Mouse (Mus musculus) hindbrain, embryonic 13.5 days (tissue): ENCODE results near the gene Lrrk1. TPM values are rescaled to one million over a fixed set of nuclear protein-coding genes. Genes with fewer than 3 reads are reported as not detected.
A peak's percentile ranks its signal among the peaks of the same experiment; 100 is the strongest.

Source experiments
- ATAC-seq: fragments of 200-750 bp; cut with Nextera tagmentation; 2 replicates; pipeline ENCODE4 v1.8.0; 2017; ENCODE audit warnings: moderate TSS enrichment; ENCODE audit not compliant: low FRiP score
- H3K27ac ChIP-seq: fragments of 300-500 bp; sonication (generic); 2 replicates; pipeline ENCODE4 v1.5.1; 2015; ENCODE audit warnings: inconsistent platforms, mild to moderate bottlenecking, moderate library complexity
- H3K27me3 ChIP-seq: fragments of 300-500 bp; sonication (generic); 2 replicates; pipeline ENCODE4 v1.6.1; 2015; ENCODE audit warnings: mild to moderate bottlenecking, inconsistent platforms
- H3K36me3 ChIP-seq: fragments of 300-500 bp; sonication (generic); 2 replicates; pipeline ENCODE4 v1.6.1; 2015; ENCODE audit warnings: mild to moderate bottlenecking, inconsistent platforms
- H3K4me1 ChIP-seq: fragments of 300-500 bp; sonication (generic); replicated peaks from 2 replicates; pipeline ENCODE4 v1.6.1; 2015; ENCODE audit warnings: inconsistent platforms
- H3K4me2 ChIP-seq: fragments of 300-500 bp; sonication (generic); 2 replicates; pipeline ENCODE4 v1.6.1; 2015; ENCODE audit warnings: inconsistent platforms, mild to moderate bottlenecking, moderate library complexity
- H3K4me3 ChIP-seq: fragments of 300-500 bp; sonication (generic); 2 replicates; pipeline ENCODE4 v1.5.1; 2015; ENCODE audit warnings: mild to moderate bottlenecking, inconsistent platforms
- H3K9ac ChIP-seq: fragments of 300-500 bp; sonication (generic); 2 replicates; pipeline ENCODE4 v1.6.1; 2015; ENCODE audit warnings: mild to moderate bottlenecking, inconsistent platforms
- H3K9me3 ChIP-seq: fragments of 300-500 bp; sonication (generic); 2 replicates; pipeline ENCODE4 v1.6.1; 2016; ENCODE audit warnings: inconsistent platforms
- WGBS: fragments of 180-500 bp; shearing (Covaris S2); methylation state at CpG from one replicate; pipeline ENCODE4 v1.1.7; 2015; 5-methylcytosine and 5-hydroxymethylcytosine counted together
- polyA plus RNA-seq: library from polyadenylated mRNA; unstranded; fragments of >200 nt; fragmentation: Nextera tagmentation; extraction: Ambion mirVana; gene quantifications from 2 replicates; pipeline ENCODE4 v1.2.1, GENCODE M21; 2015

Lrrk1 gene
- polyA plus RNA-seq, 1 experiment from 2014 or later = 4.6 TPM

GRCm38 (mm10) chr7:66325419-66326053, 62.6 kb downstream of the Lrrk1 start:
- ATAC-seq = no peak
- no peaks in the 10 kb centered on the region for H3K9me3 ChIP-seq
- WGBS = 72% methylated on average over 3 of the region's 3 CpGs
- no peaks in the 10 kb centered on the region for H3K36me3 ChIP-seq
- H3K9ac ChIP-seq = no peak overlapping the region
- peaks cover 6% of the 10 kb centered on the region for H3K4me1 ChIP-seq
- H3K4me3 ChIP-seq = no peak overlapping the region
- H3K27ac ChIP-seq = no peak overlapping the region
- no peaks in the 10 kb centered on the region for H3K27me3 ChIP-seq
- no peak overlapping the region for H3K4me2 ChIP-seq

GRCm38 (mm10) chr7:66323252-66324015, 64.7 kb downstream of the Lrrk1 start:
- Histone ChIP-seq H3K9me3 (no peaks in the 10 kb centered on the region), H3K27me3 (no peaks in the 10 kb centered on the region), H3K4me3 (no peak overlapping the region), H3K9ac (no peak overlapping the region), H3K36me3 (no peaks in the 10 kb centered on the region), H3K27ac (no peak overlapping the region), H3K4me1 (peaks cover 6% of the 10 kb centered on the region), H3K4me2 (no peak overlapping the region)
- WGBS = 75% methylated on average over 9 of the region's 9 CpGs
- ATAC-seq = no peak

DNA sequence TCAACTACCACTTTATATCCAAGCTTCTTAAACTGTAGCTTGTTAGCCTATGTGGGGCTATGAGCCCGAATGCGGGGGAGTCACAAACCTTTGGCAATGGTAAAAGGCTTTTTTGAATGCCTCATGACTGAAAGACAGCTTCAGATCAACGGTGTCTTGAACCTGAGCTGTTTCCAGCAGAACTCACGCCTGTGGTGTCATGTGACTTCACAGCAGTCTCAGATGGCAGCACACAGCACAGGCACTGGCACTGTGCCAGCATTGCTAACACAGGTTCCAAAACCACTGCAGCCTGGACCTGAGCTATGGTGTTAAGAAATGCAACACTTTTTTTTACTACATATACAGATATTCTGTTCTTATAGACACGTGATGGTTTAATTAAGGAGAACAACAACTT, 67.2 kb downstream of the Lrrk1 start:
- no peak overlapping the region for H3K27ac ChIP-seq

GRCm38 (mm10) chr7:66318147-66318546, 70.0 kb downstream of the Lrrk1 start:
- H3K4me2 ChIP-seq = no peak overlapping the region
- 85% methylated on average over 6 of the region's 6 CpGs for WGBS
- no peak overlapping the region for H3K4me3 ChIP-seq
- peaks cover 6% of the 10 kb centered on the region for H3K4me1 ChIP-seq
- no peak for ATAC-seq
- H3K27me3 ChIP-seq = no peaks in the 10 kb centered on the region
- H3K27ac ChIP-seq = no peak overlapping the region
- no peaks in the 10 kb centered on the region for H3K36me3 ChIP-seq
- H3K9me3 ChIP-seq = no peaks in the 10 kb centered on the region
- no peak overlapping the region for H3K9ac ChIP-seq

More for the DNA sequence above, 67.2 kb downstream of the Lrrk1 start:
- 54% methylated on average over 5 of the region's 5 CpGs for WGBS
- ATAC-seq = no peak
- H3K9ac ChIP-seq = no peak overlapping the region
- peaks cover 6% of the 10 kb centered on the region for H3K4me1 ChIP-seq
- H3K4me2 ChIP-seq = no peak overlapping the region
- no peaks in the 10 kb centered on the region for H3K27me3 ChIP-seq
- no peaks in the 10 kb centered on the region for H3K9me3 ChIP-seq
- H3K4me3 ChIP-seq = no peak overlapping the region
- H3K36me3 ChIP-seq = no peaks in the 10 kb centered on the region

- Histone ChIP-seq H3K4me1 (peaks cover 8% of the 10 kb centered on the region; the same call in 1 of the 2 replicates), H3K36me3 (no peaks in the 10 kb centered on the region), H3K27me3 (no peaks in the 10 kb centered on the region), H3K4me2 (no peak overlapping the region), H3K9me3 (no peaks in the 10 kb centered on the region), H3K9ac (no peak overlapping the region), H3K4me3 (no peak overlapping the region), H3K27ac (no peak overlapping the region)
- WGBS = 85% methylated on average over 26 of the region's 26 CpGs
- ATAC-seq = no peak
Measured at GRCm38 (mm10) chr7:66310670-66311656, 77.2 kb downstream of the Lrrk1 start.

DNA sequence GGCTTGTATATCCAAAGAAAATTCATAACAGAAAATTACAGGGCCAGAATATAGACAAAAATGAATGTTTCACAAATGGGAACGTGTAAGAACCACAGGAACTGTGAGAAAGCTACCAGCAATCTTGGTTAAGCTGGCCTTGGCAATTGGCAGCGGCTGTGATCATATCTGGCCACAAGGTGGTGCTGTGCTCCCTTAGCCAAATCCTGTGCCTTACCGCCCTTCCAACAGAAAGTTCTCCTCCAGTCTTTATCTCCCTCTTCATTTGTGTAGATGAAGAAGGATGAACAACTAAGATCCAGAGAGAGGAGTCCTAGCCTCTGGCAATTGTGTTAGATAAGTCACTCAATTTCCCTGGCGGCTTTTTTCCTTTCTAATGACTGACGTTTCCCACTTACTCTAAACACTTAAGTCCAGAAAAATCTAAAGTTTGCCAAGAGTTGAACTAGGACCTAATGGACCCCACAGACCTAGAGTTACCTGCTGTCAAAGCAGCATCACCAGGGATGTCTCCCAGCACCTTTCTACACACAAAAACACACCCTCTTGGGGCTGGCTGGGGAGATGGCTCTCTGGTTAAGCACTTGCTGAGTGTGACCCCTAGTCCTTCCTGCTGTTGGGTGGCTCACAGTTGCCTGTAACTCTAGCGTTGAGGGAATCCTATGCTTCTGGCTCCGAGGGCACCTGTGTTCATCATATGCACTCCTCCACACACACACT, 78.0 kb downstream of the Lrrk1 start:
- H3K27ac ChIP-seq = no peak overlapping the region
- H3K4me1 ChIP-seq = peaks cover 8% of the 10 kb centered on the region; the same call in 1 of the 2 replicates
- ATAC-seq = no peak
- no peak overlapping the region for H3K4me2 ChIP-seq
- no peak overlapping the region for H3K4me3 ChIP-seq
- no peaks in the 10 kb centered on the region for H3K9me3 ChIP-seq
- H3K27me3 ChIP-seq = no peaks in the 10 kb centered on the region
- 42% methylated on average over 7 of the region's 7 CpGs for WGBS
- H3K36me3 ChIP-seq = no peaks in the 10 kb centered on the region
- no peak overlapping the region for H3K9ac ChIP-seq

GRCm38 (mm10) chr7:66309240-66309949, 78.8 kb downstream of the Lrrk1 start:
- Histone ChIP-seq H3K4me2 (no peak overlapping the region), H3K9ac (no peak overlapping the region), H3K27me3 (no peaks in the 10 kb centered on the region), H3K4me3 (no peak overlapping the region), H3K9me3 (no peaks in the 10 kb centered on the region), H3K36me3 (no peaks in the 10 kb centered on the region), H3K4me1 (peaks cover 8% of the 10 kb centered on the region; the same call in 1 of the 2 replicates), H3K27ac (no peak overlapping the region)
- ATAC-seq = no peak
- 74% methylated on average over 5 of the region's 5 CpGs for WGBS

DNA sequence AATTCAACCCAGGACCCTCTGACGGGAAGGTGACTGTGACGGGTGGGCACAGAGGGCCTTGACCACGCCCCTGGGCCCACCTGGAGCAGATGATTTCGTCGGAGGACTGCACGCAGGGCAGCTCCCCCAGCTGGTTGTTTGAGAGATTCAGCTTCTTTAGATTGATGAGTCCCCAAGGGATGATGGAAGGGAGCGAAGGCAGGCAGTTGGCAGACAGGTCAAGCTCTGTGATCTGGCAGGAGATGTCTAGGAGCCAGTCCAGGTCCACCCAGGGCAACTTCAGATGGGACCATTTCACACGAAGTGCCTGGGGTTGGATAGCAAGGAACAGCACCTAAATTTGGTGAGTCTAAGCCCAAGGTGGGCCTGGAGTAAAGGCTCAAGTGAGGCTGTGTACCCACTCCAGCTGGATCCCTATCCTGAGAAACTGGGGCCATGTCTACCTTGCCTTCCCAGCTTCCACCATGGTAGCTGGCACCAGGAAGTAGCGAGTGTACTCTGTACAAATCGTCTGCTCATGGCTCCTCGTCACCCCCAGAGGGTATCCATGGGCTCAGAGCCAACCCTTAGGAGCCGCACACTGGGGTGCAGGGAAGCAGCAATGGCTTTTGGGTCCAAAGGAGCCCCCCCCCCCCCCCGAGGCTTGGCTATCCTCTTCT, 79.4 kb downstream of the Lrrk1 start:
- Histone ChIP-seq H3K27ac (no peak overlapping the region), H3K36me3 (no peaks in the 10 kb centered on the region), H3K9me3 (no peaks in the 10 kb centered on the region), H3K4me3 (no peak overlapping the region), H3K27me3 (no peaks in the 10 kb centered on the region), H3K9ac (no peak overlapping the region), H3K4me1 (peaks cover 8% of the 10 kb centered on the region; the same call in 1 of the 2 replicates), H3K4me2 (no peak overlapping the region)
- 68% methylated on average over 13 of the region's 13 CpGs for WGBS
- no peak for ATAC-seq

DNA sequence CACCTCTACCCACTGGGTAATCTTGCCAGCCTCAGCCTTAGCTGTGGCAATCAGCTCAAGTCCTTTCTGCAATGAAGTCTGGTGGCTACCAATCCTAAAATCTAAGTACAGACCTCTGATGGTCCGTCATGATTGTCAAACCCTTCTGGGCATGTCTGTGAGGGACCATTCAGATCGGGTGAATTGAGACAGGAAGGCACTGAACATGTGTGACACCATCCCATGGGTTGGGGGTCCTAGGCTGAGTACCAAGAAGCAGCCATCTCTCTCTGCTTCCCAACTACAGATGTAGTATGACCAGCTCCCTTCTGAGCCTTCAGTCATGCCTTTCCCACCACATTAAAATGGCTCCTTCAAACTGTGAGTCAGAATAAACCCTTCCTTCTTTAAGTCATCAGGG, 80.4 kb downstream of the Lrrk1 start:
- H3K27me3 ChIP-seq = no peaks in the 10 kb centered on the region
- no peak overlapping the region for H3K4me3 ChIP-seq
- no peak overlapping the region for H3K27ac ChIP-seq
- H3K9ac ChIP-seq = no peak overlapping the region
- peaks cover 8% of the 10 kb centered on the region; the same call in 1 of the 2 replicates for H3K4me1 ChIP-seq
- H3K36me3 ChIP-seq = no peaks in the 10 kb centered on the region
- no peaks in the 10 kb centered on the region for H3K9me3 ChIP-seq
- H3K4me2 ChIP-seq = no peak overlapping the region
- WGBS = 85% methylated on average over 2 of the region's 2 CpGs
- no peak for ATAC-seq

- H3K4me3 ChIP-seq = no peak overlapping the region
Measured at GRCm38 (mm10) chr7:66305714-66306198, 82.4 kb downstream of the Lrrk1 start.

More at GRCm38 (mm10) chr7:66305714-66306198, 82.4 kb downstream of the Lrrk1 start:
- Histone ChIP-seq H3K36me3 (no peaks in the 10 kb centered on the region), H3K27ac (0 out of 2 replicates have a peak overlapping the region, but pooled peaks have one; percentile 37), H3K4me1 (peaks cover 8% of the 10 kb centered on the region; the same call in 1 of the 2 replicates), H3K27me3 (no peaks in the 10 kb centered on the region), H3K9ac (no peak overlapping the region), H3K9me3 (no peaks in the 10 kb centered on the region), H3K4me2 (no peak overlapping the region)
- no peak for ATAC-seq
- 83% methylated on average over 16 of the region's 16 CpGs for WGBS
